Comparison of ENCODE assay signal across 30 mouse cellular contexts in genomic region chr6:125575080-125575479, GRCm38 (mm10). TPM values are rescaled to one million over a fixed set of nuclear protein-coding genes. Genes with fewer than 3 reads are reported as not detected.
DNase-seq lines count a peak whose midpoint lies in the region; ATAC-seq and TF ChIP-seq lines count a peak whose summit lies in the region.
"Had no signal": no experiment of that assay in that cellular context is flagged by ENCODE, and none has a peak within 500 bp of the region (broad histone marks: within the 10 kb centered on the region; RNA-seq: fewer than 3 reads in every experiment).

No protein-coding gene starts in this region.

- H3K27me3 ChIP-seq in liver, embryonic 13.5 days = no peaks in the 10 kb centered on the region
- no peaks in the 10 kb centered on the region for H3K27me3 ChIP-seq in kidney, adult 2 months (replicated peaks; ENCODE audit: control insufficient read depth, insufficient read depth, low read length)
- H3K27me3 ChIP-seq: embryonic facial prominence, embryonic 13.5 days; heart, embryonic 13.5 days; hindbrain, embryonic 15.5 days; limb, embryonic 15.5 days; lung, embryonic 15.5 days; megakaryocyte, embryonic 14.5 days; midbrain, embryonic 12.5 days; neural tube, embryonic 15.5 days; Patski had no signal

- H3K4me2 ChIP-seq in liver, embryonic 13.5 days = no peak overlapping the region
- H3K4me2 ChIP-seq: embryonic facial prominence, embryonic 13.5 days; heart, embryonic 13.5 days; hindbrain, embryonic 15.5 days; limb, embryonic 15.5 days; lung, embryonic 15.5 days; midbrain, embryonic 12.5 days; neural tube, embryonic 15.5 days had no signal

- no peaks in the 10 kb centered on the region for H3K36me3 ChIP-seq in liver, embryonic 13.5 days
- H3K36me3 ChIP-seq in kidney, adult 2 months (ENCODE audit: control insufficient read depth, insufficient read depth, low read length) = no peaks in the 10 kb centered on the region
- H3K36me3 ChIP-seq: embryonic facial prominence, embryonic 13.5 days; heart, embryonic 13.5 days; hindbrain, embryonic 15.5 days; limb, embryonic 10.5 days; limb, embryonic 15.5 days; lung, embryonic 15.5 days; midbrain, embryonic 12.5 days; neural tube, embryonic 15.5 days had no signal

- TF ChIP-seq POLR2A in kidney, adult 2 months (IDR thresholded peaks at IDR 0.05; ENCODE audit: low read depth, low read length) = no peak

- no peak overlapping the region for H3K4me3 ChIP-seq in liver, embryonic 13.5 days (replicated peaks)
- H3K4me3 ChIP-seq in kidney, adult 2 months (ENCODE audit: insufficient read depth, low read depth, low read length) = no peak overlapping the region
- H3K4me3 ChIP-seq: embryonic facial prominence, embryonic 13.5 days; gastrocnemius, adult 2 months; heart, embryonic 13.5 days; hindbrain, embryonic 15.5 days; limb, embryonic 10.5 days; limb, embryonic 15.5 days; lung, embryonic 15.5 days; megakaryocyte, embryonic 14.5 days; midbrain, embryonic 12.5 days; neural tube, embryonic 15.5 days had no signal

- peak overlapping the region; percentile 96 for H3K27ac ChIP-seq in liver, embryonic 13.5 days
- no peak overlapping the region for H3K27ac ChIP-seq in kidney, adult 2 months (ENCODE audit: insufficient read depth, low read depth, low read length)
- H3K27ac ChIP-seq: embryonic facial prominence, embryonic 13.5 days; gastrocnemius, adult 2 months; heart, embryonic 13.5 days; hindbrain, embryonic 15.5 days; limb, embryonic 10.5 days; limb, embryonic 15.5 days; lung, embryonic 15.5 days; midbrain, embryonic 12.5 days; neural tube, embryonic 15.5 days had no signal

- no peak for TF ChIP-seq CTCF in kidney, adult 2 months (conservative IDR thresholded peaks at IDR 0.05; ENCODE audit: insufficient read depth, insufficient read length, low read depth, low read length)

- peak; percentile 62 for DNase-seq in layer of hippocampus, adult 11-12 months (ENCODE audit: low spot score)
- DNase-seq in layer of hippocampus, postnatal 10 days (ENCODE audit: low spot score in 2 of 2) = no peak
- peak; percentile 56 for DNase-seq in retina, postnatal 1 day
- no peak for DNase-seq in retina, embryonic 14.5 days (ENCODE audit: low spot score)
- DNase-seq in liver, embryonic 13.5 days = no peak
- DNase-seq in lung, postnatal 14 days = no peak
- DNase-seq in urinary bladder, adult 2 months (ENCODE audit: low spot score) = no peak
- DNase-seq in kidney, adult 2 months = no peak
- DNase-seq: adrenal gland, postnatal 10 days; cerebellum, adult 11 months; cerebellum, adult 9-11 months; gastrocnemius, adult 2 months; heart, postnatal 10 days; kidney, adult 18-20 months; kidney, postnatal 4 days; lung, postnatal 36 days; right cerebral cortex, adult 18-20 months; spleen, adult 18-20 months; thymus, adult 2 months had no signal

- no peaks in the 10 kb centered on the region for H3K9me3 ChIP-seq in liver, embryonic 13.5 days (replicated peaks)
- H3K9me3 ChIP-seq: embryonic facial prominence, embryonic 13.5 days; heart, embryonic 13.5 days; hindbrain, embryonic 15.5 days; limb, embryonic 10.5 days; limb, embryonic 15.5 days; lung, embryonic 15.5 days; megakaryocyte, embryonic 14.5 days; midbrain, embryonic 12.5 days; neural tube, embryonic 15.5 days had no signal

- no peak for ATAC-seq in liver, embryonic 13.5 days (ENCODE audit: low read depth)
- ATAC-seq: forebrain, embryonic 16.5 days; Patski had no signal

- WGBS in liver, embryonic 13.5 days (ENCODE audit: insufficient replicate concordance) = 86% methylated on average over 6 of the region's 6 CpGs
- 90% methylated on average over 6 of the region's 6 CpGs for WGBS in kidney, adult 2 months

- H3K9ac ChIP-seq in liver, embryonic 13.5 days = no peak overlapping the region
- H3K9ac ChIP-seq: embryonic facial prominence, embryonic 13.5 days; heart, embryonic 13.5 days; hindbrain, embryonic 15.5 days; limb, embryonic 15.5 days; lung, embryonic 15.5 days; midbrain, embryonic 12.5 days; neural tube, embryonic 15.5 days had no signal

- H3K4me1 ChIP-seq in liver, embryonic 13.5 days (replicated peaks) = peaks cover 50% of the 10 kb centered on the region
- no peaks in the 10 kb centered on the region; the same call in 1 of the 2 replicates for H3K4me1 ChIP-seq in kidney, adult 2 months (ENCODE audit: control insufficient read depth, insufficient read depth, low read length)

RNA-seq across cellular contexts. Expression of gene Vwf, which starts 28.5 kb away (rescaled TPM):
- 10 to 100 TPM; 22.1 to 29.0 TPM for total RNA-seq in layer of hippocampus, postnatal 10 days (2021)
- 12.7 and 13.3 TPM in 2 replicates for polyA plus RNA-seq in liver, embryonic 13.5 days (2015; fragmentation: Nextera tagmentation; extraction: Ambion mirVana)
- polyA plus RNA-seq in urinary bladder, adult 2 months (2012; rRNA removed) = 37.8 and 57.5 TPM in 2 replicates
- polyA plus RNA-seq in kidney, adult 2 months (2012; rRNA removed) = 14.6 and 16.8 TPM in 2 replicates

Comparison
In these comparisons a context has a peak if more than half of its experiments do, and no peak if none do; other contexts are left out.
1. DNase-seq: peak in layer of hippocampus, adult 11-12 months (single experiment) and retina, postnatal 1 day (single experiment); none in layer of hippocampus, postnatal 10 days (0 of 2), retina, embryonic 14.5 days (single experiment), liver, embryonic 13.5 days (single experiment), lung, postnatal 14 days (single experiment), urinary bladder, adult 2 months (single experiment) and kidney, adult 2 months (single experiment).